Mouse (Mus musculus) MEL (cell line): Measurements from ENCODE around the gene Olfr429.
"Not testable (repeated sequence)": the region's sequence is repeated elsewhere in the genome, so short reads cannot be mapped to it uniquely, and the experiment has no call there.

Experiments
- CHD1 ChIP-seq: IDR thresholded peaks from 2 replicates; pipeline ENCODE4 v1.6.1; 2012; ENCODE audit warnings: low read depth, mild to moderate bottlenecking, inconsistent platforms, low read length, improper control_type of control experiment
- EP300 ChIP-seq, 2 experiments: IDR thresholded peaks; 2 replicates each; pipeline ENCODE4 v1.6.1; 2011; ENCODE audit warnings: improper control_type of control experiment in 2 of 2, low read length in 2 of 2, low read depth in 1 of 2, mild to moderate bottlenecking in 1 of 2
- ETS1 ChIP-seq: IDR thresholded peaks from 2 replicates; pipeline ENCODE4 v1.6.1; 2012; ENCODE audit warnings: low read depth, mild to moderate bottlenecking, inconsistent platforms, low read length, improper control_type of control experiment, moderate library complexity
- JUND ChIP-seq: IDR thresholded peaks from 2 replicates; pipeline ENCODE4 v1.6.1; 2011; ENCODE audit warnings: low read depth, mild to moderate bottlenecking, improper control_type of control experiment, low read length
- KAT2A ChIP-seq: conservative IDR thresholded peaks from 2 replicates; pipeline ENCODE4 v1.6.1; 2012; ENCODE audit warnings: low read depth, low read length, improper control_type of control experiment, inconsistent platforms
- MAX ChIP-seq: IDR thresholded peaks from 2 replicates; pipeline ENCODE4 v1.6.1; 2011; ENCODE audit warnings: low read length, improper control_type of control experiment
- NELFE ChIP-seq: IDR thresholded peaks from 2 replicates; pipeline ENCODE4 v1.6.1; 2011; ENCODE audit warnings: low read depth, low read length, improper control_type of control experiment
- NRF1 ChIP-seq: IDR thresholded peaks from 2 replicates; pipeline ENCODE4 v1.6.1; 2014; ENCODE audit warnings: low read depth, mild to moderate bottlenecking, inconsistent platforms, low read length, improper control_type of control experiment, moderate library complexity; ENCODE audit not compliant: poor library complexity, insufficient read depth, severe bottlenecking
- POLR2A ChIP-seq, 2 experiments: IDR thresholded peaks; 2 replicates each; pipeline ENCODE4 v1.6.1; 2011 to 2012; ENCODE audit warnings: low read length in 2 of 2, mild to moderate bottlenecking in 2 of 2, control low read depth in 1 of 2, improper control_type of control experiment in 1 of 2, low read depth in 1 of 2, moderate library complexity in 1 of 2; ENCODE audit not compliant: control insufficient read depth in 1 of 2, insufficient read depth in 1 of 2, poor library complexity in 1 of 2
- POLR2AphosphoS2 ChIP-seq: IDR thresholded peaks from 2 replicates; pipeline ENCODE4 v1.6.1; 2011; ENCODE audit warnings: low read length, improper control_type of control experiment
- RCOR1 ChIP-seq: IDR thresholded peaks from 2 replicates; pipeline ENCODE4 v1.6.1; 2012; ENCODE audit warnings: low read depth, mild to moderate bottlenecking, inconsistent platforms, low read length, improper control_type of control experiment
- SIN3A ChIP-seq: IDR thresholded peaks from 2 replicates; pipeline ENCODE4 v1.6.1; 2012; ENCODE audit warnings: low read length, improper control_type of control experiment, inconsistent platforms
- SMC3 ChIP-seq: IDR thresholded peaks from 2 replicates; pipeline ENCODE4 v1.6.1; 2011; ENCODE audit warnings: low read depth, low read length, improper control_type of control experiment
- ZC3H11A ChIP-seq: IDR thresholded peaks from 2 replicates; pipeline ENCODE4 v1.6.1; 2012; ENCODE audit warnings: low read depth, mild to moderate bottlenecking, inconsistent platforms, low read length, improper control_type of control experiment

DNA sequence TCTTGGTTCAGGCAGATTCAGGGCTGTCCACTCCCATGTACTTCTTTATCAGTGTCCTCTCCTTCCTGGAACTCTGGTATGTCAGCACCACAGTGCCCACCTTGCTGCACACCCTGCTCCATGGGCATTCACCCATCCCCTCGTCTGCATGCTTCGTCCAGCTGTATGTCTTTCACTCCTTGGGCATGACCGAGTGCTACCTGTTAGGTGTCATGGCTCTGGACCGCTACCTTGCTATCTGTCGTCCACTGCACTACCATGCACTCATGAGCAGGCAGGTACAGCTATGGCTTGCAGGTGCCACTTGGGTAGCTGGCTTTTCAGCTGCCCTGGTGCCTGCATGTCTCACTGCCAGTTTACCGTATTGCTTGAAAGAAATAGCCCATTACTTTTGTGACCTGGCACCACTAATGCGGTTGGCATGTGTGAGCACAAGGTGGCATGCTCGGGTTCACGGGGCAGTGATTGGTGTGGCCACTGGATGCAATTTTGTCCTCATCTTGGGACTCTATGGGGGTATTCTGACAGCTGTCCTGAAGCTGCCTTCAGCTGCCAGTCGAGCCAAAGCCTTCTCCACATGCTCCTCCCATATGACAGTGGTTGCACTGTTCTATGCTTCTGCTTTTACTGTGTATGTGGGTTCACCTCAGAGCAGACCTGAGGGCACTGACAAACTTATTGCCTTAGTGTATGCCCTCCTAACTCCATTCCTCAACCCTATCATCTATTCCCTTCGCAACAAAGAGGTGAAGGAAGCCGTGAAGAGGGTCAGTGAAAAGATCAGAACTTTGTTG lies 41.8 kb upstream of the Olfr429 start:
- TF ChIP-seq SIN3A; POLR2A (IDR thresholded peaks at IDR 0.05; ENCODE audit: control insufficient read depth in 1 of 2, insufficient read depth in 1 of 2, low read depth in 1 of 2, low read length in 2 of 2, poor library complexity in 1 of 2); NRF1; EP300 (IDR thresholded peaks at IDR 0.05; ENCODE audit: low read depth in 1 of 2, low read length in 2 of 2); CHD1; KAT2A; MAX; ETS1; RCOR1; NELFE; SMC3; JUND; POLR2AphosphoS2; ZC3H11A: not testable (repeated sequence)
